Mouse (Mus musculus) Muller cell, postnatal 12 days (primary cell): ENCODE measurements around the gene Etv5.
A peak's percentile ranks its signal among the peaks of the same experiment; 100 is the strongest.
"Not testable (repeated sequence)": the region's sequence is repeated elsewhere in the genome, so short reads cannot be mapped to it uniquely, and the experiment has no call there.

Source experiments
- DNase-seq: peaks from one replicate; pipeline ENCODE4 v3.0.0-alpha.2; 2015; ENCODE audit errors: inconsistent ontology term

Etv5 gene

DNA sequence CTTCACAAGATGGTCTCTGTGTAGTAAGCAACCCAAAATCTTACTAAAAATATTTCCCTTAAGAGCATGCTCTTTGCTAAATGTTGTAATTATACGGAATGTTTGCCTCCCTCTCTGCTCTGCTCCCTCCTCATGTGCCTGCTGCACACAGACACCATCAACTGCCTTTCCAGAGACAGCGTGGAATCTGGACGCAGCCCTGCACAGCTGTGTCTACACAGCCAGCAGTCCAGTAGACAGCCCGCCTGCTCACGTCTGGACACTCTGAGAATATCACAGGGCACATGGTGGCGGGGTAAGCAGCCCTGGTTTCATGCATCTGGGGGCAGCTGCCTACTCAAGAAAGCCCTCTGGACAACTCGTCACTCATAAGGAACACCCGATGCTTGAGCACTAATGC lies 43.1 kb downstream of the Etv5 start:
- DNase-seq: no peak

DNA sequence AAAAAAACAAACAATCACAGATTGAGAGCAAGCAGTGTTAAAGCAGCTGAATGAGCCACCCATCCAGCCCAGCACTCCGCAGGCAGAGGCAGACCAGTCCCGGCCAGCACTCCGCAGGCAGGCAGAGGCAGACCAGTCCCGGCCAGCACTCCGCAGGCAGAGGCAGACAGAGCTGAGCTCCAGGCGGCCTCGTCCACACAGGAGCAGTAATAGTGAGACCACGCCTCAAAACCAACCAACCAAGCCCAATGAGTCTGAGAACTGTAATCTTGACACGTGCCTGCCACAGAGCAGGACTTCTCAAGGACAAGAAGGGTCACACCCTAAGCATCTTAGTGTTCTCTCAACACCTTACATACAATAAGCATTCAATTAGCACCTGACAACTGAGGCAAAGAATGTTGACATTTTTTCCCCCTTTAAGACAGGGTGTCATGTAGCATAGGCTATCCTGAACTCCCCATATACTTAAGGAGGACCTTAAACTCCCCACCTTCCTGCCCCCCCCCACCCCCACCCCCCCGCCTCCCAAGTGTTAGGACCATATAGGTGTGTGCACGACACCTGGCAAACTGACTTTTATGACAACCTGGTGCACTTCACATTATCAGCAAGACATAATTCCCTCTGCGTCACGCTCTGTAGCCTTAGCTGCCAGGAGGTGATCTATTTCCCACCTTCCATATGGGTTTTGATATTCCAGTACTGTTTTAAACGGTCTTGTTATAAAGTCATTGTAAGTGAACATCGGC lies 44.2 kb downstream of the Etv5 start:
- DNase-seq: no peak

DNA sequence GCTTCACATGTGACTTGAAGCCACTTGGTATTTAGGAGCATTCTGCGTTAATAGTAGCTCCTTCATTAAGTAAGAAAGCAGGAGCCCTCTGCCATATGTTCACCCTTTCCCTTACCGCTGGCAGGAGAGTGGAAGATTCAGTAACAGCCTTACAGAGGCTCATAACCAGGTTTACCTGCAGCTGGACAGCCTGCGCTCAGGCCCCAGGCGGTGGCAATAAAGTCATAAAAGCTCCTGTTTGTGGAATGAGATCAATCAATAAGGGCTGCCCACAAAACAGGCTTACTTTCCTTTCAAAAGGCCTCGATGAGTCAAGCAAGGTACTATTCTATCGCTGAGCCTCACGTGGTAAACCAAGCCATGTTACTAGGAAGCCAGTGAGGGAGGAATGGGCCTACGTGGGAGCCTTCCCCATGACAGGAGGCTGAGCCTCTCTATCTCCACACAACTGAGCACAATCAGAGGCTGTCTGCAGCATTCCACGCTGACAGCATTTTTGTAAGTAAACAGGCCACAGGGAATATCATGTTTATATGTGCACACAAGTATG lies 49.1 kb downstream of the Etv5 start:
- DNase-seq: no peak

DNA sequence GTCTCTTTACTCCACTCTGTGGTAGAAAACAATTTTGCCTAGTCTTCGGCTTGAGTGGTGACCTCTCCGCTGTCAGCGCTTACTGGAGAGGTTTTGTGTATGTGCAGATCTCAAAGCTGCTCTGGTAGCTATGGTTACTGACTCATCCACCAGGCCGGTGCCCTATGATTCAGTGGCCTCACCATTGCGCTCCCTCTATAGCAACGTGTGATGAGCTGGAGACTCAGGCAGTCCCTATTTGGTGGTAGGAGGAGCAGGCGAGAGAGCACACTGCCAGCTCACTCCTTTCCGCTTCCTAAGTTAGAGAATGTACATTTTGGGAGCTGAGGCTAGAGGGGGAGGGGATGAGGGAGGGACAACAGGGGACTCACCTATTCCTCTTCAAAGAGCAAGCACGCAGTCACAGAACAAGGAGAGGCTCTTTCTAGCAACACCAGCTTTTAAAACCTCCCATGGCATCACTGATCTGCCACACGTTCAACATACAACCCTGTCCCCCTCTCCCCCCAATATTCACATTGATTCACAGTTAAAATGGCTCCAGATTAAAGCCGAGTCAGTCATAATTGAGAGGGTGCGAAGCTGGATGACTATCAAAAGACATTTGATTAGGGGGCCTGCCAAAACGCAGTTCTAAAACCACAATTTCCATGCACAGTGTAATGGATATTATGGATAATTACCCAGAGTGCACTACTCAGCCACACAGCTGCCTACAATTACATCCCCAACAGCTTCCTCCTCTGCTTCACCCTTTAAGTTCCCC lies 50.2 kb downstream of the Etv5 start:
- DNase-seq: peak; percentile 88

DNA sequence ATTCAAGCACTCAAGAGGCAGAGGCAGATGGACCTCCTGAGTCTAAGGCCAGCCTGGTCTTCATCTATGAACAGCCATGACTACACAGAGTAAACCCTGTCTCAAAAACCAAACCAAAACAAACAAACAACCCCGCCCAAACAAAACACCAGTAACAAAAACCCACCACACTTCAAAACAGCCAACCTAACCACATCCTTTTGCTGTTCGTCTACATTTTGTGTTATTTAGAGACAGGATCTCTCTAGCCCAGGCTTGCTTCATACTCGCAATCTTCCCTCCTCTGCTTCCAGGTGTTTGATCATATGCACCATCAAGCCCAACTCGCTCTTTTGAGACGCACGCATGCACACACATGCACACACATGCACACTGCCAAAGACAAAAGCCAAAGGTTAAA lies 51.8 kb downstream of the Etv5 start:
- DNase-seq: no peak

DNA sequence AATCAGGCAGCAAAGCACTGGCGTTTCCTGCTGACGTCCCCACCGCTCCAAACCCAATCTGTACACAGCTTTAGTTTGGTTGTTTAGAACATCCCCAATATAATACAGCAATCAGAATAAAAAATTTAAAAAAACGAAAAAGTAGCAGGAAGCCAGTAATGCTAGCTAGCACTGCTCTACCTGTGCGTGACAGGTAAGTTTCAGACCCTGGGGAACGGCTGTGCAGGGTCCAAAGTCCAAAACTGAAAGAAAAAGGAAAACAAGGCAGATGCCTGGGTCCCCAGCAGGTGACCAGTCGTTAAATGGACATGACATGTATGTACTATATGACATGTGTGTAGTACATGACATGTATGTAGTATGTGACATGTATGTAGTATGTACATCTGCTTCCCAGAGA lies 57.5 kb downstream of the Etv5 start:
- not testable (repeated sequence) for DNase-seq

DNA sequence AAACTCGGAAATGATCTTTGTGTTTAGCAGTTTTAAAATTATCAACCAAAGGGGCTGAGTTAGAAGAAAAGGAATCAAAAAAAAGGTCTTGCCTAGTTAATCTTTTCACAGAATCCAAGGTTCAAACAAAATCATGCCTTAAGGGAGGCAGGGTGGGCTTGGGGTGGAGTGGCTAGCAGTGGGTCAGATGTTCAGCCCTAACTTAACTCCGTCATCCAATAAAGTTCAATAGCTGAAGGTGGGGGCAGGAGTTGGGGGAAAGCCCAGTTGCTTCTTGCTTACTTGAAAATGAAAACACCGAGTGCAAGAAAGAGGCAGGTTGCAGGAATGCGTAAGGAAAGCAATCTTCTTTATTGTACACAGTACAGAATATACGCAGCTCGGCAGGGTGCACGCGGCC lies 58.5 kb downstream of the Etv5 start:
- DNase-seq: no peak

DNA sequence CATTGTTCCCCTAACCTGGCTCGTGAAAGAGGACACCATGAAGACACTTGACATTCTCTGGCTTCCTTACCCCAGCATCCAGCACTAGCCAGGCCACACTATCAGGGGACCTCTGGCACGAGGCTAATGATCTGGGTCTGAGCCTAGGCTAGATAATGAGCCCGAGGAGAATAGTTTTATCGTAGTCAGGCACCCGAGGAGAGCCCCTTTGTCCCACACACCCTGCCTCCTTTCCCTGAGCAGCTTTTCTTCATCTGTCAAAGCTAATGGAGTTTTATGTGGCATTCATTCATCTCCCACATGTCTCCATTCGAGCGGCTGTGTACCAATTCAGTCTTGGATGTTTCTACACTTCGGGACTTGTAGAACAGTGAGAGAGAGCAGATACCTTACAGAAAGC lies 59.5 kb downstream of the Etv5 start:
- peak; percentile 34 for DNase-seq

DNA sequence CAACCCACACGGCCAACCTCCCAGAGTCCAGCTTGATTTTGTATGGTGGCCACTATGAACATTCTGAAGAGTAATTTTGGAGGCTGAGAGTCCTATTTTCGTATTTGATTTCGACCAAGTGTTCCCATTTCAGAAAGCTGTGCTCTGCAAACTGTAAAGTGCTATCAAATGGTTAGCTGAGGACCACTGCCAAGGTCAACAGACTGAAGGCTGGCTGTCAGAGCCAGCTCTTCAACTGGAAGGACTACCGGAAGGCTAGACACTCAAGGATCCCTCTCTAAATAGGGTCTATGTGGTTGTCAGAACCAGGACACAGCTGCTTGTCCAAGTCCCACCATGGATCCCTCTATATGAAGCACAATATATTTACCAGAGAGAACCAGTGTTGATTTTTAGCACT lies 60.2 kb downstream of the Etv5 start:
- no peak for DNase-seq

DNA sequence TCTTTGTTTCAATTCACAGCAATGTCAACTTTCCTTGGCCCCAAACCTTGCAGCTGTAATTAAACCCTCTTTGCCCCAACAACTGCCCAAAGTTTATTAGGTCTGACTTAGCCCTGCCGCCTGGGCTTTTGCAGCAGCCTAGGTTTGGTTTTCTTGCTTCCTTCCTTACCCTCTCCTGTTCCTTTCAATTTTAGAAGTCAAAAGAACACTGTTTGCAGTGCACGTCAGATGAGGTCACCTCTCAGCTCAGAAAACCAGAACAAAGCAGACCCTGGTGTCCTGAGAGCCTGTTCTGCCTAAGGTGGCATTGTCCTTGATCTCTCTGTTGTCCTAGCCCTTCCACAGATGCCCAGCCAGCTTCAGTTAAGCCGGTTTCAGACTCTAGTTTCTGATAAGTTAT lies 61.8 kb downstream of the Etv5 start:
- no peak for DNase-seq

DNA sequence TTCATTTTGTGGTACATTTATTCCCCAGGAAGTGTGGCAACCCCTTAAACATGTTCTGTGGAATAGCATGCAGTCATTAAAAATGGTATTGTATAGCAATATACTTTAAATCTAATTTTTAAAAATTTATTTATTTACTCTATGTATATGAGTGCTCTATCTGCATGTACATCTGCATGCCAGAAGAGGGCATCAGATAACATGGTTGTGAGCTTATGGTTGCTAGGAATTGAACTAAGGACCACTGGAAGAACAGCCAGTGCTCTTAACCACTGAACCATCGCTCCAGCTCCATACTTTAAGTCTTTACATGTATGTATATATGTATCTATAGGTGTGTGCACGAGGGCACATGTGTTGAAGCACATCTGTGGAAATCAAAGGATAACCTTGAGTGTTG lies 64.6 kb downstream of the Etv5 start:
- no peak for DNase-seq

DNA sequence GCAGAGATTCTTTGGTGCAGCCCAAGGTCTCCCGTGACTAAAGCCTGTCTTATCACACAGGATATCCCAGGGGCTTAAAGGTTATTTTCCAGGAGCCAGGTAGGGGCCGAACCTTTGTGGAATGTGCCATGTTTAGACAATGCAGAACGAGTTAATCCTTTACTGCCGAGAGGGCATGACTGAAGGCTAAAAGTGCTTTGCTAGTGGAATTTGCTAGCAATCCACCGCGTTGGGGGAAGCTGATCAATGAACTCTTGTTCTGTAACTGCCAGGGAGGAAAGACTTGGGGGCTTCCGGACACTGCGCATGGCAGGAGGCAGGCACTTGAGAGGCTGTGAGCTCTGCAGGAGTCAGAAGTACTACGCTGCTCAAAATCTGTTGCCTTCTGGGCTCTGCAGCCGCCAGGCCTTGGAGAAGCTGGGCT lies 66.8 kb downstream of the Etv5 start:
- DNase-seq: no peak

DNA sequence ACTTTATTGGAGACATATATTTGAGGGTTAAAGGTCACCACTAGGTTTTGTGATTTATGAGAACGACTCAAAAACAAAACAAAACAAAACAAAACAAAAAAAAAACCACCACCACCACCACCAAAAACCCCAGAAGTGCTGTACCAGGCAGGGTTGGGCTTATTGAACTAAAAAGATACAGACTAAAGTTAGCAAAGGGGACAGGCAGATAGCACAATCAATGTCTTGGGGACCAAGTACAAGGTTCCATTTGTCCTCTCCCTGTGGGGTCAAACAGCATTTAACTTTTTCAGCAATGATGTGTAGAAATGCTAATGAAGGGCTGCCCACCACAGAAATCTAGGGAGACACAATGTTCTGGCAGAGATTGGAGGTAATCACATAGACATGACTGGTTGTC lies 67.3 kb downstream of the Etv5 start:
- DNase-seq: no peak

DNA sequence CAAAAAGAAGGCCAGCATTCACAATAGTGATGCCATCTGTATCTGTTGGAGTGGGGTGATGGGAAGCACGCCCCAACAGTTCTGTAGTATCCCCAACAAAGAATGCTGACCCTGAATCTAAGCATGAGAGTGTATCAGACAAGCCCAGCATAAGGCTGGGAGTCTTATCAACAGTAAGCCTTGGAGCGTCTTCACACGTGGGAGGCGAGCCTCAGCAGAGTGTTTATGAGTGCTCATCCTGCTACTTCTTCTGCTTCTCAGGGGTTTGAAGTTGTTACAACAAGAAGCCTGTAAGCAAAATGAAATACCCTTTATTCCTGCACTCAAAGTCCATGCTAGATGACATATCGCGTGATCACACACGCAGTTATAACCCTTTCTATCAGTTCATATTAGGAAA lies 72.4 kb downstream of the Etv5 start:
- DNase-seq: no peak

DNA sequence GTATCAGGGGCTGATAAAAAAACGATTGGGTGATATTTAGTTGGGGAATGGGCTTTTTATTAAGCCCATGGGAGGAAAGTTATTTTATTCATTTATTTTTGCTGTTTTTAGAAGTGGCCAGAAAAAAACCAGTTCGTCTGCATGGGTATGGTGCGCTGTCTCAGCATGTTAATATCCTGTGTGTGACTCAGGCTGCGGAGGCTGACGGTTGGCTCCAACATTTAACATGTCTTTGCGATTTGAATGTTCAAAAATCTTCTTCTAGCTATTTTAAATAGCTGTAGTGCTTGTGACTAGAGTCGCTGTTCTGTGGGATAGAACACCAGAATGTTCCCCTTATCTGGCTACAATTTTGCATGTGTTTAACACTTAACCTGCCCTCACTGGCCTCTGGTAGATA lies 73.5 kb downstream of the Etv5 start:
- DNase-seq: no peak

DNA sequence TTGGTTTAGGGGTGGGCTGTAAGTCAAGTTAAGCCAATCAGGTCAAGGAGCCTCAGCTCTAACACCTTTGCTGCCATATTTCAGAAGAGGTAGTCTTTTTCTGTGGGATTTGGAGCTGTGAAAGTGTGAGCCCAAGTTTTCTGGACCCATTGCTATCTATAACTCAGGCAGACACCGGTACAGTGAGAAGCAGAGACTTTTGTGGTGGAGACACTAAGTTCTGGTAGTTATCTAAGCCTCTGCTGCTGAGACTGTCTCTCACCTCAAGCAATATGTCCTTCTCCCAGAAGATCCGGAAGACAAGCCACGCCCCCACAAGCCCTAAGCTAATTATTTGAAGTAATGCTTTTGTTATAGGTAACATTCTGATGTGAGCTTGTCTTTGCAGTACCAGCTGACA lies 73.9 kb downstream of the Etv5 start:
- DNase-seq: no peak

DNA sequence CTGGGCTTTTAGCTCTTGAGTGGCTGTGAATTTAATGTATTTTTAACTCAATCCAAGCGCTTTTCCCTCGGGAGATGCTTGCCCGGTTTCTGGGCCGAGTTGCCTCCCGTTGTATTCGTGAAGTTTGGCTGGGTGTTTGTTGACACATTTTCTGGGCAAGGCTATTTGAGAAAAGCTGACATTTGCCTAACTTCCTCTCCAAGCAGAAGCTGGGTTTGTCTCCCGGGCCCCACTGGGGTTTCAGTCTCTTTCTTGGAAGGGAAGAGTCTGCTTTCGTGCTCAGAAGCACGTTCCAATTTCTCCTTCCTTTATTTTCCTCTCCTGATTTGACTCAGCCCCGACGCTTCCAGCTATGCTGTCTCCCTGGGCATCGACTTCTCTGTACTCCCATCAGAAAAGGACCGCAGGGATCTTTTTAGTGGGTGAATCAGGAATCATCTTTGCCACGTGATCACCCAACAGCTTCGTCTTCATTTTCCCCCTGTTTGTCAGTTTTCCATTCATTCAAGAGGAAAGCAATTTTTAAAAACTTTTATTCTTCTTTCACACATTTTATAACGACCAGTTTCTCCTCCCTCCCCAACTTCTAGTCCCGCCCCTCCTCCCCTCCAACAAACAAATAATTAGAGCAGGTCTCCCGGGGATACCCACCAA lies 80.7 kb downstream of the Etv5 start:
- no peak for DNase-seq

DNA sequence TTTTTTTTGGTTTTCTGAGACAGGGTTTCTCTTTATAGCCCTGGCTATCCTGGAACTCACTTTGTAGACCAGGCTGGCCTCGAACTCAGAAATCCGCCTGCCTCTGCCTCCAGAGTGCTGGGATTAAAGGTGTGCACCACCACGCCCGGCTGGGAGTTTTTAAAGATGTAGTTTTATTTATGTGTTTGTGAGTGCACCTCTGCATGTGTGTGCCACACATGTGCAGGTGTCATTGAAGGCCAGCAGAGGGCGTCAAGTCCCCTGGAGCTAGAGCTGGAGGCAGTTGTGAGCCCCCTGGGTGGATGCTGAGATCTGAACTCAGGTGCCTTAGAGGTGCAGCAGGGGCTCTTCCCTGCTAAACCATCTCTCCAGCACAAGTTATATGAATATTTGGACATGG lies 85.3 kb downstream of the Etv5 start:
- not testable (repeated sequence) for DNase-seq

DNA sequence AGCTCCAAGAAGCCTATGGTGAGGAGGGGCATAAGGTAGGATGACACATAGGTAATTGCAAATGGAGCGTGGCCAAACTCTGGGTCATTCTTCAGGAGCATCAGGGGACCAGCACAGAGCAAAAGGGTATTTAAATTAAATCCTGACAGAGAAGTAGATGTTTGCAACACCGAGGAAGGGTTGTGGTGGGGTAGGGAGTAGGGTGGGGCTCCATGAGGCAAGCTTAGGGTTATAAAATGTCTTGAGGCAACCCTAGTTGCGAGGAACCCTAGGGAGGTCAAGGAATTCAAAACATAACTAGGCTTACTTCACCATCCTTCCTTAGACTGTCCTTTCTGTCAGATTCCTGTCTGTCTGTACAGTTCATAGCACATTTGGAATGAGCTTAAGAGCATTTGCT lies 85.9 kb downstream of the Etv5 start:
- no peak for DNase-seq

DNA sequence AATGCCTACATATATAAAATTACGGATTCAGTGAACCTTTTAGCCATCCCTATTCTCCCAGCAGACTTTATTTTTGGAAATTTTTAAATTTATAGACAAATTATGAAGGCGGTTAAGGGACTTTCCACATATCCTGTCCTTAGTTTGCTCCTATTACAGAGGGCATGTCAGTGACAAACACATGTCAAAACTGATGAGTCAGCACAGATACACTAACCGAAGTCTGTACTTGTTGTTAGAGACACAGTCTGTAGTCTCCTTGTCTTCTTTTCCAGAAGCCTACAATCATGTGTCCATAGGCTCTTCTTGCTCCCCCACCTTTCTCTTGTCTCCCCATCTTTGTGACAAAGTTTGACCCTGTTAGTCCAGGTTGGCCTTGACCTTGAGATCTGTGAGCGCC lies 88.3 kb downstream of the Etv5 start:
- no peak for DNase-seq

DNA sequence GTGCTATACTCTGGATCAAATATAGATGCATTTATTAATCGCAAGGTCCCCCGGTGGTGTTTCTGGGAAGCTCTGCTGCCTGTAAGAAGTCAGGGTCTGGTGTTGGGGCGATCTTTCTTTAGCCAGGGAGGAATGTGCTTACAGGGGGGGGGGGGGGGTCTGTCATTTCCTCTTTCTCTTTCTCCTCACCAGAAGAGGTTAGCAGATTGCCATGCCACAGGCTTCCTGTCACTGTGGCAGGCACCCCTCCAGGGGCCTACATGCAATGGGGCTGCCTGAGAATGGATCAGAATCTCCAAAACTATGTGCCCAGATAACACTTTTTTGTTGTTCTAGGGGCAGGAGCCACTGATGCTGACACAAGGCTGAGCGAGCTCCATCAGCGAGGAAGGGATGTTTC lies 89.7 kb downstream of the Etv5 start:
- no peak for DNase-seq

DNA sequence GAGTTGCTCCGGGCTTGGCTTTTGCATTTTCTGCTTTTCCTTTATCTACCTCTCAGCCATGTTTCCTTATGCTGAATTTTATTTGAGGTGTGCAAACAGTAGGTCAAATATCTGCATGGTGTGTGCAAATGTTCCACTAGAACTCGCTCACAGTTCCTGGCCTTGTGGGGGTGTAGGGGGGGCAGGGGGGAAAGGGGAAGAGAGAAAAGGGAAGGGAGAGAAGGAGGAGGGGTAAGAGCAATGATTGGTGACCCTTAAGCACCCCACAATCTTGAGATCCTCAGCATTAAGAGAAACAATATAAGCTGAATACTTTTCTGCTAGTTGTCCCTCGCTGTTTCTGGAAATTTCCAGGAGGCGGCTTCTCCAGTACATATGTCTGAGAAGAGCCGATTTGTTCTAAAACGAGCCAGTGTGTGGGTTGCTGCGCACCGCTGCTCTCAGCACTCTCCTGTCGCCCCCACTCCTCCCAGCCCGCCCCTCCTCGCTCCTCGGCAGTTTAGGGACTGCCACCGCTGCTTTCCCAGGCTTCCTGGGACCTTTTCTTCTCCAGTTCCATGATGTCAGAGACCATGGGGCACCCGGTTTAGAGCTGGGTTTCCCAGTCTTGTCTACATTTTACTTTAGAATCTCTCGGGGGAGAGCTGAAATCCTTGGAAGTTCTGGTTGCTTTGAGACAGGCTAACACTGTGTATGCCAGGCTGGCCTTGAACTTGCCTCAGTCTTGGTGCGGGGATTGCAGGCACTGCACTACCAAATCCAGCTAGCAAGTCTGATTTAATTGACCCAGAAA lies 90.8 kb downstream of the Etv5 start:
- DNase-seq: no peak
